Mouse (Mus musculus) small intestine, adult 2 months (tissue): Measurements from ENCODE around the gene Skil. TPM values are rescaled to one million over a fixed set of nuclear protein-coding genes. Genes with fewer than 3 reads are reported as not detected.
"Not testable (repeated sequence)": the region's sequence is repeated elsewhere in the genome, so short reads cannot be mapped to it uniquely, and the experiment has no call there.

Source experiments
- H3K27ac ChIP-seq: fragments of 200-500 bp; 2 replicates; pipeline ENCODE4 v1.5.1; 2012; ENCODE audit warnings: low read depth, low read length, control low read depth, inconsistent platforms; ENCODE audit not compliant: insufficient read depth
- H3K27me3 ChIP-seq: fragments of 200-500 bp; 2 replicates; pipeline ENCODE4 v1.6.1; 2012; ENCODE audit warnings: mild to moderate bottlenecking, moderate library complexity, low read length, inconsistent platforms; ENCODE audit not compliant: control insufficient read depth, insufficient read depth
- H3K36me3 ChIP-seq: fragments of 200-500 bp; 2 replicates; pipeline ENCODE4 v1.6.1; 2012; ENCODE audit warnings: mild to moderate bottlenecking, low read length, control low read depth, inconsistent platforms; ENCODE audit not compliant: control insufficient read depth, insufficient read depth
- H3K4me1 ChIP-seq: fragments of 200-500 bp; 2 replicates; pipeline ENCODE4 v1.6.1; 2012; ENCODE audit warnings: low read length, inconsistent platforms, mixed read lengths; ENCODE audit not compliant: control insufficient read depth, insufficient read depth, insufficient read length
- H3K4me3 ChIP-seq: fragments of 200-500 bp; 2 replicates; pipeline ENCODE4 v1.5.1; 2012; ENCODE audit warnings: low read depth, mild to moderate bottlenecking, control low read depth, inconsistent platforms, low read length, moderate library complexity
- CTCF ChIP-seq: fragments of 200-500 bp; IDR thresholded peaks from 2 replicates; pipeline ENCODE4 v1.5.1; 2012; ENCODE audit warnings: low read depth, mild to moderate bottlenecking, control low read depth, inconsistent platforms, low read length, moderate library complexity, mixed read lengths; ENCODE audit not compliant: insufficient replicate concordance, insufficient read length; ENCODE audit errors: extremely low read depth
- POLR2A ChIP-seq: fragments of 200-500 bp; IDR thresholded peaks from 2 replicates; pipeline ENCODE4 v1.6.1; 2012; ENCODE audit warnings: low read depth, mild to moderate bottlenecking, control low read depth, inconsistent platforms, low read length, moderate library complexity
- WGBS: fragments of 180-500 bp; shearing (Covaris S2); methylation state at CpG from one replicate; pipeline ENCODE4 v1.1.7; 2018; 5-methylcytosine and 5-hydroxymethylcytosine counted together
- polyA plus RNA-seq: library from polyadenylated mRNA; depleted of rRNA; stranded (reverse); fragments of >200 nt; gene quantifications from 2 replicates; pipeline ENCODE4 v1.2.3, GENCODE M21; 2012

Skil gene
- polyA plus RNA-seq, 1 experiment = 8.5 TPM

- 16% methylated on average over 4 of the region's 4 CpGs for WGBS
- Histone ChIP-seq H3K36me3 (no peaks in the 10 kb centered on the region), H3K27ac (peak overlapping the region; percentile 81), H3K4me1 (peaks cover 37% of the 10 kb centered on the region), H3K27me3 (no peaks in the 10 kb centered on the region), H3K4me3 (no peak overlapping the region)
- no peak for TF ChIP-seq CTCF
- TF ChIP-seq POLR2A = no peak
These were observed 34.9 kb downstream of the Skil start for GRCm38 (mm10) chr3:31129766-31130165.

- Histone ChIP-seq H3K27ac (peak overlapping the region; percentile 75), H3K4me3 (no peak overlapping the region), H3K27me3 (no peaks in the 10 kb centered on the region), H3K4me1 (peaks cover 34% of the 10 kb centered on the region), H3K36me3 (no peaks in the 10 kb centered on the region)
- WGBS = 3% methylated on average over 5 of the region's 5 CpGs
- TF ChIP-seq CTCF (no peak), POLR2A (no peak)
These were observed 38.8 kb downstream of the Skil start for GRCm38 (mm10) chr3:31133664-31134063.

- Histone ChIP-seq H3K27me3 (no peaks in the 10 kb centered on the region), H3K36me3 (no peaks in the 10 kb centered on the region), H3K4me1 (peaks cover 34% of the 10 kb centered on the region), H3K27ac (peak overlapping the region; percentile 75), H3K4me3 (no peak overlapping the region)
- 39% methylated on average over 8 of the region's 8 CpGs for WGBS
- TF ChIP-seq CTCF = no peak
- TF ChIP-seq POLR2A = no peak
These were observed 39.4 kb downstream of the Skil start for GRCm38 (mm10) chr3:31134246-31134645.

- no peaks in the 10 kb centered on the region for H3K36me3 ChIP-seq
- peaks cover 32% of the 10 kb centered on the region for H3K4me1 ChIP-seq
- 20% methylated on average over 7 of the region's 7 CpGs for WGBS
- no peaks in the 10 kb centered on the region for H3K27me3 ChIP-seq
- TF ChIP-seq POLR2A = no peak
- TF ChIP-seq CTCF = no peak
- H3K27ac ChIP-seq = peak overlapping the region; percentile 75
- H3K4me3 ChIP-seq = no peak overlapping the region
These were observed 39.8 kb downstream of the Skil start for GRCm38 (mm10) chr3:31134696-31135095.

- H3K36me3 ChIP-seq, H3K27ac ChIP-seq, H3K4me3 ChIP-seq, H3K27me3 ChIP-seq: not testable (repeated sequence)
- WGBS = 90% methylated on average over 4 of the region's 4 CpGs
- peaks cover 27% of the 10 kb centered on the region for H3K4me1 ChIP-seq
These were observed 41.7 kb downstream of the Skil start for GRCm38 (mm10) chr3:31136591-31136990.

GRCm38 (mm10) chr3:31138454-31139424 lies 43.9 kb downstream of the Skil start:
- Histone ChIP-seq H3K27ac (no peak overlapping the region), H3K4me3 (no peak overlapping the region), H3K27me3 (no peaks in the 10 kb centered on the region), H3K36me3 (no peaks in the 10 kb centered on the region), H3K4me1 (peaks cover 20% of the 10 kb centered on the region)
- WGBS = 56% methylated on average over 13 of the region's 13 CpGs
- TF ChIP-seq POLR2A (no peak), CTCF (peak; percentile 68; the same call in 1 of the 2 replicates)

- H3K27ac ChIP-seq = no peak overlapping the region
- 56% methylated on average over 4 of the region's 4 CpGs for WGBS
- H3K36me3 ChIP-seq = no peaks in the 10 kb centered on the region
- H3K4me3 ChIP-seq = no peak overlapping the region
- peaks cover 5% of the 10 kb centered on the region; the same call in 1 of the 2 replicates for H3K4me1 ChIP-seq
- TF ChIP-seq POLR2A (no peak), CTCF (no peak)
- H3K27me3 ChIP-seq = no peaks in the 10 kb centered on the region
These were observed 46.8 kb downstream of the Skil start for GRCm38 (mm10) chr3:31141621-31142020.

GRCm38 (mm10) chr3:31145222-31145621 lies 50.4 kb downstream of the Skil start:
- H3K27me3 ChIP-seq, H3K4me3 ChIP-seq, H3K4me1 ChIP-seq, H3K27ac ChIP-seq, H3K36me3 ChIP-seq: not testable (repeated sequence)
- 78% methylated on average over 11 of the region's 11 CpGs for WGBS
